Mouse (Mus musculus): ENCODE results near the gene Tep1.

DNA sequence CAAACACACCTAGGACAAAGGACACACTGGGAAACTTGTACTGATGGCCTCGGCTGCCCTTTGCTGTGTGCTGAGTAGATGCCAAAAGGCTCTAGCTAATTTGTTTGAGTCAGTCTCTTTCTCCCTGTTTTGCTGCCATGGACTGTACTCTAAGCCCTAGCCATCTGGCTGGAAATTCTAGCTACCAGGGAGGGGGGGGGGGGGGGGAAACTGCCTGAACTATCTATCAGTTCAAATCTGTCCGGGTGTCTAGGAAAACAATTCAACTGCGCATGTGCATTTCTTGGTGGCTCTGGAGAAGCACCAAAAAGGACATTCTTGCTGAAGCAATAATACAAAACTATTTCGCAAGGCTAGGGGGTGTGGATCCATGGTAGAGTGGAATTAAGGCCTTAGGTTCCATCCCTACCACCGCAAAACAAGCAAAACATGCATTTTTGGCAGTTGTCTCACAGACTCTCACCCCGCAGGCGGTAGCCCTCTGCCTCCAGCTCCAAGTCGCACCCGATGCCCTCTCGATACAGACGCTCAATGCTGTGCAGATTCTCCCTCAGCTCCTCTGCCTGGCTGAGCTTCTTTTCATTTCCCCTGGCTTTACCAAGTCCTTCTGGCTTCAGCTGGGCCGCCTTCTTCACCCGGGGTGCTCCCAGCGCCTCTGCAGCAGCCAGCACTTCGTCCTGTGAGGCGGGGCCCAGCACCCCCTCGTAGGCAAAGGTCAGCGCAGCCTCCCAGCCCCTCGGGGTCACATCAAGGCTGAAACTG lies 25.8 kb upstream of the Tep1 start:
- TF ChIP-seq EP300 (IDR thresholded peaks at IDR 0.05; ENCODE audit: low read depth): no peak
- TF ChIP-seq CTCF (IDR thresholded peaks at IDR 0.05; ENCODE audit: low read depth): no peak

Measured in liver, postnatal 0 days (tissue).